ENCODE assay signal across 8 mouse cellular contexts in genomic region chr1:51915051-51915575, GRCm38 (mm10). TPM values are rescaled to one million over a fixed set of nuclear protein-coding genes. Genes with fewer than 3 reads are reported as not detected.
DNase-seq lines count a peak whose midpoint lies in the region; ATAC-seq and TF ChIP-seq lines count a peak whose summit lies in the region.

No protein-coding gene starts in this region.

- H3K4me3 ChIP-seq in embryonic fibroblast, embryonic 13.5 days (ENCODE audit: insufficient read depth, low read length), result peak overlapping the region; percentile 78
- peak overlapping the region; percentile 88 for H3K4me3 ChIP-seq in heart, embryonic 16.5 days (ENCODE audit: low read length)
- peak overlapping the region; percentile 92 for H3K4me3 ChIP-seq in lung, postnatal 0 days (ENCODE audit: low read depth, low read length)

- H3K9ac ChIP-seq in heart, embryonic 16.5 days (ENCODE audit: low read length), result peak overlapping the region; percentile 90
- peak overlapping the region; percentile 62 for H3K9ac ChIP-seq in lung, postnatal 0 days (replicated peaks; ENCODE audit: low read depth)

- no peaks in the 10 kb centered on the region for H3K27me3 ChIP-seq in heart, embryonic 16.5 days (ENCODE audit: control insufficient read depth, insufficient read depth, low read length)
- H3K27me3 ChIP-seq in lung, postnatal 0 days (replicated peaks; ENCODE audit: insufficient read depth, low read length), result no peaks in the 10 kb centered on the region

- H3K9me3 ChIP-seq in heart, embryonic 16.5 days (replicated peaks; ENCODE audit: control insufficient read depth, low read length), result no peaks in the 10 kb centered on the region
- H3K9me3 ChIP-seq in lung, postnatal 0 days (ENCODE audit: low read length), result no peaks in the 10 kb centered on the region

- peak; percentile 80 for ATAC-seq in heart, embryonic 16.5 days (replicated peaks; ENCODE audit: extremely low read depth, insufficient read depth, low FRiP score)
- peak; percentile 76 for ATAC-seq in lung, postnatal 0 days

- under 1% methylated on average over 33 of the region's 33 CpGs for WGBS in heart, embryonic 16.5 days
- WGBS in lung, postnatal 0 days, result under 1% methylated on average over 29 of the region's 33 CpGs

- TF ChIP-seq CTCF in embryonic fibroblast, embryonic 13.5 days (IDR thresholded peaks at IDR 0.05; ENCODE audit: borderline replicate concordance, insufficient read depth, low read length), result no peak
- no peak for TF ChIP-seq CTCF in lung, postnatal 0 days (IDR thresholded peaks at IDR 0.05)

- no peaks in the 10 kb centered on the region for H3K36me3 ChIP-seq in heart, embryonic 16.5 days (ENCODE audit: control insufficient read depth, insufficient read depth)
- H3K36me3 ChIP-seq in lung, postnatal 0 days (ENCODE audit: insufficient read depth, low read length), result no peaks in the 10 kb centered on the region

- TF ChIP-seq POLR2A in embryonic fibroblast, embryonic 13.5 days (IDR thresholded peaks at IDR 0.05; ENCODE audit: low read depth, low read length), result peak; percentile 54

- H3K4me1 ChIP-seq in embryonic fibroblast, embryonic 13.5 days (ENCODE audit: control insufficient read depth, insufficient read depth, low read length), result peaks cover 9% of the 10 kb centered on the region
- peaks cover 10% of the 10 kb centered on the region for H3K4me1 ChIP-seq in heart, embryonic 16.5 days (ENCODE audit: control insufficient read depth, insufficient read depth, low read length)
- peaks cover 18% of the 10 kb centered on the region for H3K4me1 ChIP-seq in lung, postnatal 0 days (ENCODE audit: insufficient read depth, low read depth, low read length)

- peak; percentile 13 to 16 for DNase-seq in B cell, adult 2 months
- peak; percentile 62 to 72 for DNase-seq in adrenal gland, adult 18-20 months (ENCODE audit: low spot score in 2 of 2)
- DNase-seq in kidney, postnatal 14 days, result peak; percentile 93
- DNase-seq in lung, postnatal 0 days (ENCODE audit: low spot score), result peak; percentile 91
- peak; percentile 76 for DNase-seq in ovary, postnatal 36 days (ENCODE audit: low spot score)
- DNase-seq in urinary bladder, postnatal 36 days (ENCODE audit: low spot score in 2 of 2), result peak; percentile 59 to 70

- peak overlapping the region; percentile 92 for H3K4me2 ChIP-seq in heart, embryonic 16.5 days (ENCODE audit: low read depth, low read length)
- peak overlapping the region; percentile 79 for H3K4me2 ChIP-seq in lung, postnatal 0 days (replicated peaks; ENCODE audit: low read depth, low read length)

- peak overlapping the region; percentile 39 for H3K27ac ChIP-seq in embryonic fibroblast, embryonic 13.5 days (ENCODE audit: insufficient read depth, low read length)
- peak overlapping the region; percentile 84 for H3K27ac ChIP-seq in heart, embryonic 16.5 days (ENCODE audit: low read length)
- peak overlapping the region; percentile 79 for H3K27ac ChIP-seq in lung, postnatal 0 days (ENCODE audit: low read length)

- no peak for TF ChIP-seq EP300 in lung, postnatal 0 days (IDR thresholded peaks at IDR 0.05)

RNA-seq across cellular contexts. Expression of gene Myo1b, which starts 0.8 kb away (rescaled TPM):
- total RNA-seq in adrenal gland, adult 18-20 months (2021), result 10 to 100 TPM; 44.2 to 44.5 TPM
- 47.7 and 66.5 TPM in 2 replicates for polyA plus RNA-seq in embryonic fibroblast, embryonic 13.5 days (2011; ENCODE audit: insufficient read length, low read depth, missing spikeins)
- 26.6 and 35.2 TPM in 2 replicates for polyA plus RNA-seq in heart, embryonic 16.5 days (2015; fragmentation: Nextera tagmentation; extraction: Ambion mirVana)
- 108 and 132 TPM in 2 replicates for polyA plus RNA-seq in lung, postnatal 0 days (2015; fragmentation: Nextera tagmentation; extraction: Ambion mirVana)

Comparison
In these comparisons a context has a peak if more than half of its experiments do, and no peak if none do; other contexts are left out.
1. Peak in every context shown above with its lines: DNase-seq, ATAC-seq, H3K4me3 ChIP-seq and H3K27ac ChIP-seq.
2. DNase-seq: peak in every context shown above with its lines; median percentile 93 in kidney, postnatal 14 days; 91 in lung, postnatal 0 days; 76 in ovary, postnatal 36 days; 67 in adrenal gland, adult 18-20 months; 64 in urinary bladder, postnatal 36 days; 14 in B cell, adult 2 months.